Mouse (Mus musculus) MEL (cell line): Measurements from ENCODE around the gene Sardh. TPM values are rescaled to one million over a fixed set of nuclear protein-coding genes. Genes with fewer than 3 reads are reported as not detected.

Experiments used
- DNase-seq: peaks from one replicate; pipeline ENCODE4 v3.0.0; 2011; ENCODE audit warnings: low read depth, low spot score
- H3K27ac ChIP-seq: 2 replicates; pipeline ENCODE4 v1.5.1; 2012; ENCODE audit warnings: low read depth, mild to moderate bottlenecking, control low read depth, low read length, moderate library complexity; ENCODE audit not compliant: control insufficient read depth
- H3K27me3 ChIP-seq, 2 experiments: fragments of 150-350 bp in 1 of 2; sonication (generic) in 1 of 2; 2 replicates each; pipeline ENCODE4 v1.6.1; 2012; ENCODE audit warnings: low read length in 2 of 2, mild to moderate bottlenecking in 2 of 2, improper control_type of control experiment in 1 of 2, moderate library complexity in 1 of 2; ENCODE audit not compliant: insufficient read depth in 2 of 2, control insufficient read depth in 1 of 2
- H3K36me3 ChIP-seq, 2 experiments: 2 replicates each; pipeline ENCODE4 v1.6.1; 2012 to 2014; ENCODE audit warnings: low read length in 2 of 2, improper control_type of control experiment in 1 of 2, inconsistent platforms in 1 of 2, mild to moderate bottlenecking in 1 of 2; ENCODE audit not compliant: insufficient read depth in 2 of 2, control insufficient read depth in 1 of 2
- H3K4me1 ChIP-seq, 2 experiments: fragments of 150-350 bp in 1 of 2; sonication (generic) in 1 of 2; 2 replicates each; pipeline ENCODE4 v1.6.1; 2012; ENCODE audit warnings: low read length in 2 of 2, improper control_type of control experiment in 1 of 2, mild to moderate bottlenecking in 1 of 2; ENCODE audit not compliant: insufficient read depth in 2 of 2, control insufficient read depth in 1 of 2
- H3K4me3 ChIP-seq, 2 experiments: fragments of 150-350 bp in 1 of 2; sonication (generic) in 1 of 2; 2 replicates each; pipeline ENCODE4 v1.5.1; 2012; ENCODE audit warnings: low read depth in 2 of 2, low read length in 2 of 2, mild to moderate bottlenecking in 2 of 2, moderate library complexity in 2 of 2, control low read depth in 1 of 2, improper control_type of control experiment in 1 of 2; ENCODE audit not compliant: control insufficient read depth in 1 of 2, insufficient read depth in 1 of 2
- H3K79me2 ChIP-seq: 2 replicates; pipeline ENCODE4 v1.6.1; 2012; ENCODE audit warnings: mild to moderate bottlenecking, low read length, moderate library complexity; ENCODE audit not compliant: control insufficient read depth, poor library complexity, insufficient read depth
- H3K9ac ChIP-seq: 2 replicates; pipeline ENCODE4 v1.6.1; 2012; ENCODE audit warnings: low read depth, mild to moderate bottlenecking, control low read depth, low read length, moderate library complexity; ENCODE audit not compliant: control insufficient read depth, poor library complexity, severe bottlenecking
- H3K9me3 ChIP-seq: fragments of 150-350 bp; sonication (generic); replicated peaks from 2 replicates; pipeline ENCODE4 v1.6.1; 2012; ENCODE audit warnings: mild to moderate bottlenecking, low read length, improper control_type of control experiment, moderate library complexity; ENCODE audit not compliant: insufficient read depth
- CHD1 ChIP-seq: IDR thresholded peaks from 2 replicates; pipeline ENCODE4 v1.6.1; 2012; ENCODE audit warnings: low read depth, mild to moderate bottlenecking, inconsistent platforms, low read length, improper control_type of control experiment
- CTCF ChIP-seq, 3 experiments: IDR thresholded peaks in 2 of 3; conservative IDR thresholded peaks in 1 of 3; 2 replicates each; pipeline ENCODE4 v1.5.1; 2011 to 2012; ENCODE audit warnings: low read length in 3 of 3, low read depth in 2 of 3, mild to moderate bottlenecking in 2 of 3, improper control_type of control experiment in 1 of 3, inconsistent platforms in 1 of 3, mixed read lengths in 1 of 3, moderate library complexity in 1 of 3; ENCODE audit not compliant: control insufficient read depth in 1 of 3, insufficient read depth in 1 of 3, poor library complexity in 1 of 3, severe bottlenecking in 1 of 3
- E2F4 ChIP-seq: IDR thresholded peaks from 2 replicates; pipeline ENCODE4 v1.6.1; 2011; ENCODE audit warnings: low read depth, low read length, improper control_type of control experiment, borderline replicate concordance
- ELF1 ChIP-seq: IDR thresholded peaks from 2 replicates; pipeline ENCODE4 v1.6.1; 2014; ENCODE audit warnings: low read depth, mild to moderate bottlenecking, inconsistent platforms, low read length, improper control_type of control experiment, moderate library complexity
- ETS1 ChIP-seq: IDR thresholded peaks from 2 replicates; pipeline ENCODE4 v1.6.1; 2012; ENCODE audit warnings: low read depth, mild to moderate bottlenecking, inconsistent platforms, low read length, improper control_type of control experiment, moderate library complexity
- JUND ChIP-seq: IDR thresholded peaks from 2 replicates; pipeline ENCODE4 v1.6.1; 2011; ENCODE audit warnings: low read depth, mild to moderate bottlenecking, improper control_type of control experiment, low read length
- KAT2A ChIP-seq: conservative IDR thresholded peaks from 2 replicates; pipeline ENCODE4 v1.6.1; 2012; ENCODE audit warnings: low read depth, low read length, improper control_type of control experiment, inconsistent platforms
- MAFK ChIP-seq: IDR thresholded peaks from 2 replicates; pipeline ENCODE4 v1.6.1; 2011; ENCODE audit warnings: low read depth, mild to moderate bottlenecking, low read length, improper control_type of control experiment, borderline replicate concordance
- MEF2A ChIP-seq: IDR thresholded peaks from 2 replicates; pipeline ENCODE4 v1.6.1; 2014; ENCODE audit warnings: low read depth, mild to moderate bottlenecking, inconsistent platforms, low read length, improper control_type of control experiment; ENCODE audit not compliant: poor library complexity, insufficient replicate concordance, severe bottlenecking; ENCODE audit errors: extremely low read depth
- MXI1 ChIP-seq: IDR thresholded peaks from 2 replicates; pipeline ENCODE4 v1.6.1; 2011; ENCODE audit warnings: mild to moderate bottlenecking, low read depth, low read length, improper control_type of control experiment
- MYB ChIP-seq: IDR thresholded peaks from 2 replicates; pipeline ENCODE4 v1.6.1; 2011; ENCODE audit warnings: mild to moderate bottlenecking, low read depth, low read length, improper control_type of control experiment
- MYC ChIP-seq: IDR thresholded peaks from 2 replicates; pipeline ENCODE4 v1.6.1; 2011; ENCODE audit warnings: low read depth, mild to moderate bottlenecking, low read length, improper control_type of control experiment, moderate library complexity
- NRF1 ChIP-seq: IDR thresholded peaks from 2 replicates; pipeline ENCODE4 v1.6.1; 2014; ENCODE audit warnings: low read depth, mild to moderate bottlenecking, inconsistent platforms, low read length, improper control_type of control experiment, moderate library complexity; ENCODE audit not compliant: poor library complexity, insufficient read depth, severe bottlenecking
- POLR2A ChIP-seq, 2 experiments: IDR thresholded peaks; 2 replicates each; pipeline ENCODE4 v1.6.1; 2011 to 2012; ENCODE audit warnings: low read length in 2 of 2, mild to moderate bottlenecking in 2 of 2, control low read depth in 1 of 2, improper control_type of control experiment in 1 of 2, low read depth in 1 of 2, moderate library complexity in 1 of 2; ENCODE audit not compliant: control insufficient read depth in 1 of 2, insufficient read depth in 1 of 2, poor library complexity in 1 of 2
- POLR2AphosphoS2 ChIP-seq: IDR thresholded peaks from 2 replicates; pipeline ENCODE4 v1.6.1; 2011; ENCODE audit warnings: low read length, improper control_type of control experiment
- POLR2AphosphoS5 ChIP-seq: IDR thresholded peaks from 2 replicates; pipeline ENCODE4 v1.6.1; 2012; ENCODE audit warnings: low read depth, borderline replicate concordance, mild to moderate bottlenecking, inconsistent platforms, low read length, moderate library complexity, mixed read lengths
- RCOR1 ChIP-seq: IDR thresholded peaks from 2 replicates; pipeline ENCODE4 v1.6.1; 2012; ENCODE audit warnings: low read depth, mild to moderate bottlenecking, inconsistent platforms, low read length, improper control_type of control experiment
- SIN3A ChIP-seq: IDR thresholded peaks from 2 replicates; pipeline ENCODE4 v1.6.1; 2012; ENCODE audit warnings: low read length, improper control_type of control experiment, inconsistent platforms
- SMC3 ChIP-seq: IDR thresholded peaks from 2 replicates; pipeline ENCODE4 v1.6.1; 2011; ENCODE audit warnings: low read depth, low read length, improper control_type of control experiment
- TBP ChIP-seq: IDR thresholded peaks from 2 replicates; pipeline ENCODE4 v1.8.0; 2011; ENCODE audit warnings: low read depth, low read length, improper control_type of control experiment
- USF1 ChIP-seq: IDR thresholded peaks from 2 replicates; pipeline ENCODE4 v1.6.1; 2014; ENCODE audit warnings: low read depth, mild to moderate bottlenecking, inconsistent platforms, low read length, improper control_type of control experiment, moderate library complexity
- USF2 ChIP-seq, 2 experiments: IDR thresholded peaks; 2 replicates each; pipeline ENCODE4 v1.6.1; 2011 to 2012; ENCODE audit warnings: improper control_type of control experiment in 2 of 2, low read length in 2 of 2, borderline replicate concordance in 1 of 2, inconsistent platforms in 1 of 2, low read depth in 1 of 2, mild to moderate bottlenecking in 1 of 2; ENCODE audit not compliant: insufficient read depth in 1 of 2
- ZC3H11A ChIP-seq: IDR thresholded peaks from 2 replicates; pipeline ENCODE4 v1.6.1; 2012; ENCODE audit warnings: low read depth, mild to moderate bottlenecking, inconsistent platforms, low read length, improper control_type of control experiment
- ZKSCAN1 ChIP-seq: IDR thresholded peaks from 2 replicates; pipeline ENCODE4 v1.6.1; 2012; ENCODE audit warnings: low read depth, mild to moderate bottlenecking, inconsistent platforms, low read length, improper control_type of control experiment, moderate library complexity
- ZMIZ1 ChIP-seq: IDR thresholded peaks from 2 replicates; pipeline ENCODE4 v1.6.1; 2012; ENCODE audit warnings: low read depth, mild to moderate bottlenecking, inconsistent platforms, low read length, improper control_type of control experiment, moderate library complexity
- polyA plus RNA-seq, 2 experiments: library from polyadenylated mRNA; stranded (reverse) in 1 of 2; unstranded in 1 of 2; fragments of >175 nt in 1 of 2; fragments of >200 nt in 1 of 2; gene quantifications; 2 replicates each; pipeline versions ENCODE4 v1.2.1 to v1.2.4; 2012; ENCODE audit warnings: low replicate concordance in 2 of 2, low read depth in 1 of 2; ENCODE audit not compliant: insufficient read length in 2 of 2, insufficient read depth in 1 of 2, missing spikeins in 1 of 2
- total RNA-seq: library from RNA; depleted of rRNA; stranded (reverse); fragments of 300-350 nt; gene quantifications from 2 replicates; pipeline ENCODE4 v1.2.3, GENCODE M21; 2012

Gene Sardh
- total and polyA plus RNA-seq, 3 experiments = 0.19 to 0.23 TPM; not detected in 1

DNA sequence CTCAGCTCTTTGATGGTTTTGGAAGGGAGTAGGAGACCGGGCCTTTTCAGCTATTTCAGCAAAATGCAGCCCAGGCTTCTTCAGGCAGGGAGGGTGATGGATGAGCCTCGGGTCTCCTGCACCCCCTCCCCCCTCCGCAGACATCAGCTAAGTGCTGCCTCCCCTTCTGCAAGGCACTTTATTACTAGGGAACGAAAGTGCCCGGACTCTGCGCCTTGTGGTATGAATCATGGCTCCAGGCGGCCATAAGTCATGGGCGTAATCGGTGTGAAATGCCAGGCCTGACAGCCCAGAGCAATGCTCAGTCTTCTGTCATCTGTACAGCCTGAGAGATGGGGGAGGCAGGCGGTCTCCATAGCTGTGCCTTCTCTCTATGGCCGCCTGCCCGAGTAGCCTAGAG is 64.4 kb downstream of the Sardh start:
- no peak overlapping the region for H3K27ac ChIP-seq
- H3K27me3 ChIP-seq = peaks cover 3 to 15% of the 10 kb centered on the region in 2 experiments
- no peaks in the 10 kb centered on the region for H3K4me1 ChIP-seq
- H3K79me2 ChIP-seq = no peaks in the 10 kb centered on the region
- H3K4me3 ChIP-seq = no peak overlapping the region
- H3K36me3 ChIP-seq = no peaks in the 10 kb centered on the region
- DNase-seq = no peak
- TF ChIP-seq USF1 (no peak), USF2 (IDR thresholded peaks at IDR 0.05; ENCODE audit: borderline replicate concordance in 1 of 2, insufficient read depth in 1 of 2, low read depth in 1 of 2, low read length in 2 of 2) (no peak), TBP (no peak), KAT2A (no peak), CTCF (IDR thresholded peaks at IDR 0.05 in 2 of 3, conservative IDR thresholded peaks at IDR 0.05 in 1 of 3; ENCODE audit: control insufficient read depth in 1 of 3, insufficient read depth in 1 of 3, low read depth in 2 of 3, low read length in 3 of 3, poor library complexity in 1 of 3, severe bottlenecking in 1 of 3) (no peak), JUND (no peak), MYC (no peak), ETS1 (no peak), RCOR1 (no peak), MEF2A (no peak), NRF1 (no peak), ZC3H11A (no peak), ZMIZ1 (no peak), POLR2AphosphoS2 (no peak), MXI1 (no peak), POLR2A (IDR thresholded peaks at IDR 0.05; ENCODE audit: control insufficient read depth in 1 of 2, insufficient read depth in 1 of 2, low read depth in 1 of 2, low read length in 2 of 2, poor library complexity in 1 of 2) (no peak), POLR2AphosphoS5 (no peak), SIN3A (no peak)
- TF ChIP-seq, all 39 proteins: peak for 0
- Histone ChIP-seq H3K9ac (no peak overlapping the region), H3K9me3 (no peaks in the 10 kb centered on the region)

GRCm38 (mm10) chr2:27181907-27182306 is 66.2 kb downstream of the Sardh start:
- H3K4me1 ChIP-seq = no peaks in the 10 kb centered on the region
- H3K27me3 ChIP-seq = peaks cover 6 to 8% of the 10 kb centered on the region in 2 experiments
- no peak overlapping the region for H3K27ac ChIP-seq
- no peaks in the 10 kb centered on the region for H3K9me3 ChIP-seq
- H3K79me2 ChIP-seq = no peaks in the 10 kb centered on the region
- no peak overlapping the region for H3K4me3 ChIP-seq
- DNase-seq = no peak
- TF ChIP-seq MXI1 (no peak), E2F4 (no peak), ZKSCAN1 (no peak), ELF1 (no peak), CHD1 (no peak), MAFK (no peak), CTCF (IDR thresholded peaks at IDR 0.05 in 2 of 3, conservative IDR thresholded peaks at IDR 0.05 in 1 of 3; ENCODE audit: control insufficient read depth in 1 of 3, insufficient read depth in 1 of 3, low read depth in 2 of 3, low read length in 3 of 3, poor library complexity in 1 of 3, severe bottlenecking in 1 of 3) (no peak), KAT2A (no peak), POLR2AphosphoS5 (no peak), ETS1 (no peak), MYB (no peak), SMC3 (no peak), NRF1 (no peak), TBP (no peak)
- no peaks in the 10 kb centered on the region for H3K36me3 ChIP-seq
- H3K9ac ChIP-seq = no peak overlapping the region
